Mouse (Mus musculus): ENCODE measurements at regions not wholly inside any gene's neighbourhood (a gene's known extent, or its start where the extent isn't known, plus 50 kb on each side); places are given as distances from the start of the nearest gene placed in this dataset.
A peak's percentile ranks its signal among the peaks of the same experiment; 100 is the strongest.

DNA sequence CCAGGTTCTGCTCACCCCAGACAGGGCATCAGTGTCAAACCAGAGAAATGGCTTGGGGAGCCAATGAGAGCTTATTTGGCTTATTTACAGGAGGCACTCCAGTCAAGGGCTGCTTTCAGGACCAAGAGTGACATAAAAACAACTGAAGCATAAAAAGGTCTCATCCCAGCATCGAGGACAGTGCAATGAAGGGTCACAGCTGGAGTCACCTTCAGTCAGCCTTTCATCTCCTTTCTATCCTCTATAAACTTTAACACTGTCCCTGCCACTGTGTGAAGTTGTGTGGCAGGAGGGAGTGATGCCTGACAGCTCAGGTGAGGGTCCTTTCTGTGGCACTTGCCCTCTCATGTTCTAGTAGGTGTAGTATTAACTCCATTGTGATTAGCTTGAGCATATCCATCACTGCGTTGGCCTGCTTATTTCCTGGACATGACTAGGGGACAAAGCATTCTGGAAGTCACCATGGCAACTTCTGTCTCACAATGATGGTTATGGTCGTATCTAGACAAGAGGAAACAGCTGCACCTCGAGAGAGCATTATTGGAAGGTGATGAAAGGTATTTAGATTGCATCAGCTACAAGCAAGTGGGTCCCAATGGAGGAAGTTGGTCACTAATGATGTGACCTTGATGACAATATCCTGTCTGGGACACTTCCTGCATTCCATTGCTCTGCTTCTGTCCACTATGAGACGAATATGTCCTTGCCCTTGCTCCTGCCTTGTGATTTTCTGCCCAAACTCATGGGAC is 87.8 kb upstream of the Enpp6 start:
- no peak for DNase-seq (ENCODE audit: low read depth)

DNA sequence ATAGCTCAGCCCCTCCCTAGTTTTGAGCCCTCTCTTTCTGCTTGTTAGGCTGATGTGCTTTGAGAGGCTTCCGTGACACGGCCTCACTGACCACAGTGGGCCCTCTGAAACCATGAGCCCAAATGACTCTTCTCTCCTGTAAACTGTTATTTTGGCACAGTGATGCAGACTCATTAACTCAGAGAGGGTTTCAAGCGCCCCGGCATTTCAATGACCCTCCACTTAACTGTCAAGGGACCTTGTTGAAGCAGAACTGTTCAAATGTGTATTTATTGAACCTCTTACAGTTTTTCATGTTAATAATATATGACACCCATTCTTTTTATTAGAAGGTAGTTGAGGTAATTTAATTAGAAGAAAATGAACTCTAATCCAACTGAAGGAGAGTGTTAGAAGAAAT is 85.9 kb upstream of the Enpp6 start:
- no peak for DNase-seq (ENCODE audit: low read depth)

DNA sequence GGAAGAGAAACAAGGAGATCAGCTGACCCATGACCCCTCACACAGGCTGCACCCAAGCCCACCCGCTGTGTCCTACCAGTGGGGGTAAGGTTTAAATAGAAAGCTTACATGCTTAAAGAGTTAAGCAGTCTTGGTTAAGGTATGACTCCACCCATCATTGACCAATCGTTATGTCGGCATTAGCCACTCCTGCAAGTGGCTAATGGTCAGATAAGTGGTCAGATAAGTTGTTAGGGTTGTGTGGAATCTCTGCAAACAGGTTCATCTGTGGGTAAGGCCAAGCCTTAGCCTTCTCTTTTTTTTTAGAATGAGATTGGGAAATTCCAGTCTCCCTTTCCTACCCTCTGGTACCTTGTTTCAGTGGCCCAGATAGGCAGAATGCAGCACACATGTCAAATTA is 82.0 kb upstream of the Enpp6 start:
- no peak for DNase-seq (ENCODE audit: low read depth)

DNA sequence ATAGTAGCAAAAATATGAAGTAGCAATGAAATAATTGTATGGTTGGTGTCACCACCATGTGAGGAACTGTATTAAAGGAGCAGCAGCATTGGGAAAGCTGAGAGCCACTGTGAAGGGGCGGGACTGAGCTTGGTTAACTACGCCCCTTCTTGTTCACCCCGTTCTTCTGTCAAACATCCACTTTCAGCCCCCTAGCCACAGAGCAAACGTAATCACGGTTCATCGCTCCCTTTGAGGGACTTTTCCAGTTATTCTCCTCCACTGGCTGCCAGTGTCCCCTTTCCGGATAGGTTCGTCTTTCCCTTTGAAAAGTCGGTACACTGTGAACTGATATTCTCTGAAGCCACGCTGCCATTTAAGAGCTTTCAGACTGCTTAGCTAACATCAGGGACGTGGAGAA is 79.3 kb upstream of the Enpp6 start:
- DNase-seq (ENCODE audit: low read depth) = no peak

DNA sequence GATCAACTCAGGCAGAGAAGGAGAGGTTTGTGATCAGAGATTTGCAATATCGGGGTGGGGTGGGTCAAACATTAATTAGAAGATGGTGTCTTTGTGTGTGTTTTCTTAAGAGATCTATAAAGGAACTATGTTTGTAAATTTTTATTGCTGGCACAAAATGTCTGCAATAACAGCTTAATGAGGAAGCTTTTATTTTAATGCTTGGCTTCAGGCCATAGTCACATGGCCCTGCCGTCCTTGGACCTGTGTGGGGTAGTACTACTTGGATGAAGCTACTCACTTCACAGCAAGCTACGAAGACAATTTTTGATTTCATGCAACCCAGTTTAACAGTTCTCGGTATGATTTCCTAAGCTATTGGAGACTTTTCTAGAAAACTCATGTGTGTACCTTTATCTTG is 78.5 kb upstream of the Enpp6 start:
- no peak for DNase-seq (ENCODE audit: low read depth)

DNA sequence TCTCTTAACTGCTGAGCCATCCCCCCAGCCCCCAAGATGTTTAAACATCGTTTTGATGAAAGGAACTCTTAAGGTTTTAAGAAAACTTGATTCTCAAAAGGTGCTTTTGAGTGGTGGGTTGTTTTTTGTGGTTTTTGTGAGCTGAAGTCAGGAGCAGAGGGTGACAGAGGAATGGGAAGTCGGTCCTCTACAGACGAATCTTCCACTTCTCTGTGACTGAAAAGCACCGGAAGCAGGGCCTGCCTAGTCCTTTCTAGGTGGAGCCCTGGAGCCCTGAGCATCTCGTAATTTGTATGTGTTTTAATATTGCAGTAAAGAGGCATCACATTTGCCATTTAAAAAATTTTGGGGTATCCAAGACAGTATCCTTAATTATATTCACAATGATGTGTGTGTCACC is 72.7 kb upstream of the Enpp6 start:
- DNase-seq (ENCODE audit: low read depth) = no peak

DNA sequence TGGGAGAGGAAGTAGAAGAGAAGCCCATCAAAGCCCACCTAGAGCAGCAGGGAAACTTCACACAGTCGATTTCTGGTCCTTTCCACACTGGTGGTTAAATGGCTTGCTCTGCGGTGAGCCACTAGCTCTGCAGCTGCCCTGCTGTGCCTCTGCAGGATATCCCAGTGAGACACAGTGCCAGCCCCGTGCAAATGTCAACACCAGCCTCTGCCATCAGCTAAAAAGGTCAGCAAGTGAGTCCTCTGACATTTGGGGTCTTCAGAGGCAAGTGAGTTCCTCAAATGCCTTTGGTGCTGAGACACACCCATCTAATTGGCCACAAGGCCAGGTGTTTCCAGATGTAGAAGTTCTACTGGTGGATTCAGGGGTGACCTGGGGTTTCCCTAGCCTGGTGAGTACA is 66.6 kb upstream of the Enpp6 start:
- no peak for DNase-seq (ENCODE audit: low read depth)

DNA sequence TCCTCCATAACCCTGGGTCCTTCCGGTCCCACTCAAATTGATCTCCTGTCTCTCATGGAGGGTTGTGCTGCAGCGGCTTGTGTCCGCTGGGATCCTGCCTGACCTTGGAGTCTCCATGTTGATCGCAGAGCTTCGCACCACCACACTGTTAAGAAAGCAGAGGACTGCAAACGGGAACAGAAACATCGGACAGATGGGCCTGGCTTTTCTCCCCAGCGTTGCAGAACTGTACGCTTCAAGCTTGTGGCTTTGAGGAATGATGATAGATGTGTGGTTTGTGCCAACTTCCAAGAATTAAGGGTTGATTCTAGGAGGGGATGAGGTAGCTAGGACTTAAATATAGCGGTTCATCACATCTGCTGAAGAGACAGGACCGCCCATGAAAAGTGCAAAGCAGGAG is 65.6 kb upstream of the Enpp6 start:
- DNase-seq (ENCODE audit: low read depth) = no peak

DNA sequence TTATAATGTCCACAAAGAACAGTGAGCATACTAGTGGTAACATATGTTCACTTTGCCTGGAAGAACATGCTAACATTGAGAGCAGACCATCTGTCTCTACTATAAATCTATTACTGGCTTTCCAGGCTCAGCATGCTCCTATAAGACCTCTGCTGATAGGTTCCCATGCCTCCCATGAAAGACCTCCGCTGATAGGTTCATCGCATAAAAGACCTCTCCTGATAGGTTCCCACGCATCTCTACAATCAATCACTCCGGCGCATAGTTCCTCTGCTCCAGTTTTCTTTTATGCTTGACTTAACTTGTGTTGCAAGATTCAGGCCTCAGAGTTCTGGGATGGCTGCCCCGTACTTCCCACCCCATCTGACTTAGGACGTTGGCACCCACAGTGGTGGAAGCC is 65.1 kb upstream of the Enpp6 start:
- DNase-seq (ENCODE audit: low read depth) = no peak

DNA sequence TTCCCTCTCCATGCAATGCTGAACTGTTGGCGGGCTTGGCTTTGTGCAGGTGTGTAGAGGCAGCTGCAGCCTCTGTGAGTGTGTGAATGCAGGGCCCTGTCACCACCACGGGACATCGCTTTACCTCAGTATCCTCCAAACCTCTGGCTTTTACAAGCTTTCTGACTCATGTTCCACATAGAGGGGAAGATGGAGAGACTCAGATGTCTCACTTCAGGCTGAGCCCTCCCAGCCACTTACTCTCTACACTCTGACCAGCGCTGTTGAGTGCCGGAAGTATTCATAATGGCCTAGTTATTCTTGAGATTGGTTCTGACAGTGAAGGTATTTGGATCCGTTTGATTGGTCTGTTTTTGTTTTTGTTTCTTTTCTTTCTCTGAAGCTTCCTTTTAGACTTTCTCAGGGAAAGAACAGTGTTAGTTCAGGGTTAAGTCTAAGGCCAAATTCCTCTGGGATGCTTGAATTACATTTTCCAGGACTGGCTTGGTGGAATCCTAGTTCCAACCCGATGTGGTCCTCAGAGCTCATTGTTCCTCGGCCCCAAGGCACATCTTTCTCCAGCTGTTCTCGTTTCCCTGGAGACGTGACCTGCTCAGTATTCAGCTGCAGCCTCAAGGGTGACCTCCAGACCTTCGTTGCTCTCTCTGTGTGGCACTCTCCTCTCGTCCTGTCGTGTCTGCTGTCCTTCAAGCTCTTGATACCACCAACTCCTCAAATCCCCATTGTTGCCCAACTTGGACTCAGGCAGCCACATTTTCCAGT is 61.7 kb upstream of the Enpp6 start:
- no peak for DNase-seq (ENCODE audit: low read depth)

DNA sequence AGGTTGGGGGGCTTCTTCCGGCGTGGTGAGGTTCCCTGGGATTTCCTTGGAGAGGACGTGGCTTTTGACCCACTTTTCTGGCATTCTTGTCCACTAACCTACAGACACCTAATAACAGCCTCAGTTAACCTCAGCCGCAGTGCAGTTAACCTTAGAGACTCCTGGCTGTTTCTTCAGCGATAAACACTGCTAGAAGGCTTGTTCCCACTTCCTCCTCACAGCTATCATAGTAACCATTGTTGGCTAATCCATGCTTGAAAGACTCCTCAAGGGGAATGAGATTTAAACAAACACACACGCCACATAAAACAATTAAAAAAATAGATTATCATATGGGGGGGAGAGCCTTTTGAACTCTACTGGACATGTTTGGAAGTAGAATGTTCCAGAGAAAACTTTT is 58.0 kb upstream of the Enpp6 start:
- no peak for DNase-seq (ENCODE audit: low read depth)

DNA sequence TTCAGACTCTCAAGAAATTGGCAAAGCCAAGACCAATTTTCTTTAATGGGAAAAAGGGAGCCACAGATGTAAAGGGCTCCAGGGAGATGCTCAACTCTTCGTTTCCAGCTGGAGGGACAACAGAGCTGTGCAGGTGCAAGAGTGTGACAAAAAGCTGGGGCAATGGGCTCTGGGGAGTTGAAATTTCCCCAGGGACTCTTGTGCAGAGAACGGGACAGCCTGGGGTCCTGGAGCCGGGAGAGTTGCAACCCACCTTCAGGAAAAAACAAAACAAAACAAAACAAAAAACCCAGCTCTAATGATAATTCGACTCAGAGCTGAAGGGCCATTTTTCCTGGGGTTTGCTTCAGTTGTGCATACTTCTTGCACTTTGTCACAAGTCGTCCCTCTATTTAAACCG is 57.0 kb upstream of the Enpp6 start:
- DNase-seq (ENCODE audit: low read depth) = no peak

DNA sequence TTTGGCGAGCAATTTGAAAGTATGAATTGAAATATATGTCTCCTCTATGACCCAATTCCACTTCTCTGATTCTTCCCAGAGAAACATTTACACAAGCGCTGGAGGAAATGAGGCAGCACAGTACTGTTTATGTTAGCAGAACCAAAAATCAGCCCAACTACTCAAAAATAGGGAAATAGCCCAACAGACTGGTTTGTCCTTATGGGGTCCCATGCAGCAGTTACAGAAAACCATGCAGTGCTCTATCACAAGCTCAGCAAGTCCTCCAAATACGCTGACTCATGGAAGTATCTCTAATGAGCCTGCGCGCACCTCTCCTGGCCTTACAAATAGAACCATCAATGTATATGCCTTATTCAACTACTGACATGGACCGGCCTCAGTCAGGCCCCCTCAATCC is 55.4 kb upstream of the Enpp6 start:
- DNase-seq (ENCODE audit: low read depth) = no peak

DNA sequence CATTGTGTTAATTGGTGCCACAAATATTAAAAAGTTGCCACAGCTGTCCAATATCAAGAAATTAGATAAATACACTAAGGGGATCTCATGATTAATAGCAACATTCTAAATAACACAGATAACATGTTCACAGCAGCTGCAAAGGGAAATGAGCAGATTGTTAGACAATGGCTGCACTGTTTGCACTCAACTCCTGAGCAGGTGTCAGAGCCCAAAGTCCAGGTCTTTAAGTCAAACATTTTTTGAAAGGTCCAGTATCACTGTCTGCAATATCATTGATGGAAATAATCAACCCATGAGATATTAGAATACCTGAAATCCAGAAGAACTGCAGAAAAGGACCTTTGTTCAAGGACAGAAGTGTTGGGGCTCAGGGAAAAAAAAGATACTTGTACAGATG is 53.4 kb upstream of the Enpp6 start:
- no peak for DNase-seq (ENCODE audit: low read depth)

DNA sequence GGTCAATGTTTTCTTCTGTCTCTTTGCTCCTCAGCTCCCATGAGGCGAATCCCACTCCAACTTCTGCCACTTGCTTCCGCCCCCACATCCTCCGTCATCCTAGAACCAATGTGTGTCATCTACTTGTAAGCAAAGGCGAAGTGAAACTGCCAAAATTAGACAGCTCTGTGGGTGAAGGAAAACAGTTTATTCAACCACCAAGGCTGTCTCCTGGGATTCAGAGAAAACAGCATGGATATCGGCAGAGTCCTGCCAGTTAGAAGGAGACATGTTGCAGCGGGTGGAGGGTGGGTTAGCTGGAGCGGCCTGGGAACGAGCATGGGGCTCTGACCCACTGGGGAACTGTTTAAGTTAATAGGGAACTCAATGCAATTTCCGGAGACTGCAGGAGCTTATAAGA is 52.4 kb upstream of the Enpp6 start:
- no peak for DNase-seq (ENCODE audit: low read depth)

DNA sequence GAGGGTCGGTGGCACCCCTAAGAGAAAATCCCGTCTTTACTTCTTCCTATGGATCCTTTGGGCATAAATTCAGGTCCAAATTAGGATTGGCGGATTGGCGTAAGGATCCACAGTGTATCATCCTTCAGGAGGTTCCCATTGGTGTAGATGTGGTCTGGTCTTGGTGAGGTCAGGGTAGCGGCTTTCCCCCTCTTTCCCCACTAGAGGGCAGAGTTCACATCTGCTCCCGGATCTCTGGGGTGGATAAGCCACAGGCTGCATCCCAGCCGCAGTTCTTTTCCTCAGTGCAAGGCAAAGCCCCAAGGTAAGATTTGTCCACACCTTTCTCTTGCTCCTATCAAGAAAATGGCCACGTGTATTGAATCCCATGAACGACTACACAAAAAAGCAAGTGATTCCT is 51.8 kb upstream of the Enpp6 start:
- peak; percentile 68 for DNase-seq (ENCODE audit: low read depth)

DNA sequence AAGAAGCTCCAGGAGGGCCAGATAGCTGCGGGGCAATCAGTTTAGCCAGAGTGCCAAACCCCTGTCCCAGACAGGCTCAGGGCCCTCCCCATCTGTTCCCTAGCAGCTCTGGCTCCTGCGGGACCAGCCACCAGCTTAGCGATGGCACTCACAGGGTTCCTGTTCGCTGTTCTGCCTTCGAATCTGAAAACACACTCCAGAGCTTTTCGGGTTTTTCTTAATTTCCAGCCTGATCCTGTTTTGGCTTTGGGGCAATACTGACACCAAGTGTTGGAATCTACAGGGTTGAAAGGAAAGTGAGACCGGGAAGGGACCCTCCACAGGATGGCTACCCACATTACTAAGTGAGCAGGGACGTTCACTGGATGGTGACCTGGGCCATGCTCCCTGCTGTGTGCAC is 50.6 kb upstream of the Enpp6 start:
- DNase-seq (ENCODE audit: low read depth) = peak; percentile 59

All from NIH3T3 (cell line).